Mouse (Mus musculus): Measurements from ENCODE around the gene Rag2. TPM values are rescaled to one million over a fixed set of nuclear protein-coding genes. Genes with fewer than 3 reads are reported as not detected.

The Rag2 gene
- polyA plus RNA-seq, 1 experiment from 2014 or later: 0.11 TPM

- Histone ChIP-seq H3K9me3 (replicated peaks; ENCODE audit: control insufficient read depth, low read length, poor library complexity, severe bottlenecking) (no peaks in the 10 kb centered on the region), H3K36me3 (ENCODE audit: control insufficient read depth, insufficient read depth, low read length) (no peaks in the 10 kb centered on the region), H3K9ac (ENCODE audit: low read depth, low read length) (no peak overlapping the region), H3K4me3 (ENCODE audit: low read depth, low read length) (no peak overlapping the region), H3K4me2 (ENCODE audit: low read length) (no peak overlapping the region), H3K27me3 (ENCODE audit: control insufficient read depth, insufficient read depth, low read depth, low read length) (no peaks in the 10 kb centered on the region), H3K27ac (ENCODE audit: low read length) (no peak overlapping the region), H3K4me1 (ENCODE audit: control insufficient read depth, insufficient read depth, low read length) (0 out of 2 replicates have a peak, but pooled peaks cover 2% of the 10 kb centered on the region)
- WGBS: 20% methylated on average over 9 of the region's 9 CpGs
- peak; percentile 76; the same call in 1 of the 2 replicates for ATAC-seq
These were observed 40.7 kb downstream of the Rag2 start for GRCm38 (mm10) chr2:101665058-101665702.

GRCm38 (mm10) chr2:101665703-101666092 is 41.2 kb downstream of the Rag2 start:
- Histone ChIP-seq H3K9ac (ENCODE audit: low read depth, low read length) (no peak overlapping the region), H3K9me3 (replicated peaks; ENCODE audit: control insufficient read depth, low read length, poor library complexity, severe bottlenecking) (no peaks in the 10 kb centered on the region), H3K4me1 (ENCODE audit: control insufficient read depth, insufficient read depth, low read length) (0 out of 2 replicates have a peak, but pooled peaks cover 2% of the 10 kb centered on the region), H3K4me3 (ENCODE audit: low read depth, low read length) (no peak overlapping the region), H3K27ac (ENCODE audit: low read length) (no peak overlapping the region), H3K4me2 (ENCODE audit: low read length) (no peak overlapping the region), H3K36me3 (ENCODE audit: control insufficient read depth, insufficient read depth, low read length) (no peaks in the 10 kb centered on the region), H3K27me3 (ENCODE audit: control insufficient read depth, insufficient read depth, low read depth, low read length) (no peaks in the 10 kb centered on the region)
- 86% methylated on average over 3 of the region's 3 CpGs for WGBS
- 0 out of 2 replicates have a peak, but pooled peaks have one; percentile 3 for ATAC-seq

- ATAC-seq: no peak
- no peak overlapping the region for H3K4me2 ChIP-seq (ENCODE audit: low read length)
- H3K9ac ChIP-seq (ENCODE audit: low read depth, low read length): no peak overlapping the region
- no peaks in the 10 kb centered on the region for H3K36me3 ChIP-seq (ENCODE audit: control insufficient read depth, insufficient read depth, low read length)
- H3K4me1 ChIP-seq (ENCODE audit: control insufficient read depth, insufficient read depth, low read length): 0 out of 2 replicates have a peak, but pooled peaks cover 2% of the 10 kb centered on the region
- no peaks in the 10 kb centered on the region for H3K9me3 ChIP-seq (replicated peaks; ENCODE audit: control insufficient read depth, low read length, poor library complexity, severe bottlenecking)
- no peaks in the 10 kb centered on the region for H3K27me3 ChIP-seq (ENCODE audit: control insufficient read depth, insufficient read depth, low read depth, low read length)
- no peak overlapping the region for H3K27ac ChIP-seq (ENCODE audit: low read length)
- WGBS: 92% methylated on average over 3 of the region's 3 CpGs
- H3K4me3 ChIP-seq (ENCODE audit: low read depth, low read length): no peak overlapping the region
These were observed 44.2 kb downstream of the Rag2 start for GRCm38 (mm10) chr2:101668751-101669150.

GRCm38 (mm10) chr2:101673547-101673946 is 49.0 kb downstream of the Rag2 start:
- no peaks in the 10 kb centered on the region; the same call in 1 of the 2 replicates for H3K4me1 ChIP-seq (ENCODE audit: control insufficient read depth, insufficient read depth, low read length)
- no peaks in the 10 kb centered on the region for H3K27me3 ChIP-seq (ENCODE audit: control insufficient read depth, insufficient read depth, low read depth, low read length)
- no peak overlapping the region for H3K27ac ChIP-seq (ENCODE audit: low read length)
- WGBS: 76% methylated on average over 3 of the region's 3 CpGs
- H3K4me3 ChIP-seq (ENCODE audit: low read depth, low read length): no peak overlapping the region
- no peak overlapping the region for H3K9ac ChIP-seq (ENCODE audit: low read depth, low read length)
- no peaks in the 10 kb centered on the region for H3K9me3 ChIP-seq (replicated peaks; ENCODE audit: control insufficient read depth, low read length, poor library complexity, severe bottlenecking)
- H3K36me3 ChIP-seq (ENCODE audit: control insufficient read depth, insufficient read depth, low read length): no peaks in the 10 kb centered on the region
- ATAC-seq: no peak
- no peak overlapping the region for H3K4me2 ChIP-seq (ENCODE audit: low read length)

- WGBS: under 1% methylated on average over 68 of the region's 68 CpGs
- ATAC-seq: peak; percentile 91
- peak within 1 kb of the TSS; percentile 60; the same call in 1 of the 2 replicates for H3K27ac ChIP-seq (ENCODE audit: low read length)
- H3K4me1 ChIP-seq (ENCODE audit: control insufficient read depth, insufficient read depth, low read length): peaks cover 10% of the 10 kb centered on the region
- H3K36me3 ChIP-seq (ENCODE audit: control insufficient read depth, insufficient read depth, low read length): no peaks in the 10 kb centered on the region
- H3K4me2 ChIP-seq (ENCODE audit: low read length): peak within 1 kb of the TSS; percentile 80
- H3K27me3 ChIP-seq (ENCODE audit: control insufficient read depth, insufficient read depth, low read depth, low read length): no peaks in the 10 kb centered on the region
- H3K9ac ChIP-seq (ENCODE audit: low read depth, low read length): peak within 1 kb of the TSS; percentile 86
- H3K4me3 ChIP-seq (ENCODE audit: low read depth, low read length): peak within 1 kb of the TSS; percentile 91
- no peaks in the 10 kb centered on the region for H3K9me3 ChIP-seq (replicated peaks; ENCODE audit: control insufficient read depth, low read length, poor library complexity, severe bottlenecking)
These were observed 53.9 kb downstream of the Rag2 start, which contains the start of gene Traf6 for GRCm38 (mm10) chr2:101678236-101679021. Gene Traf6 (plus strand): TSS chr2:101678429.

- no peaks in the 10 kb centered on the region for H3K27me3 ChIP-seq (ENCODE audit: control insufficient read depth, insufficient read depth, low read depth, low read length)
- H3K27ac ChIP-seq (ENCODE audit: low read length): no peak overlapping the region
- H3K36me3 ChIP-seq (ENCODE audit: control insufficient read depth, insufficient read depth, low read length): no peaks in the 10 kb centered on the region
- ATAC-seq: 0 out of 2 replicates have a peak, but pooled peaks have one; percentile 17
- peaks cover 10% of the 10 kb centered on the region for H3K4me1 ChIP-seq (ENCODE audit: control insufficient read depth, insufficient read depth, low read length)
- H3K9me3 ChIP-seq (replicated peaks; ENCODE audit: control insufficient read depth, low read length, poor library complexity, severe bottlenecking): no peaks in the 10 kb centered on the region
- H3K4me2 ChIP-seq (ENCODE audit: low read length): peak overlapping the region; percentile 80
- peak overlapping the region; percentile 86 for H3K9ac ChIP-seq (ENCODE audit: low read depth, low read length)
- H3K4me3 ChIP-seq (ENCODE audit: low read depth, low read length): peak overlapping the region; percentile 91
- under 1% methylated on average over 15 of the region's 15 CpGs for WGBS
These were observed 54.8 kb downstream of the Rag2 start for GRCm38 (mm10) chr2:101679164-101679784.

Other genes with a start within 250 kb of the Rag2 start
- gene Rag1, start 24.8 kb downstream of the Rag2 start, polyA plus RNA-seq (2015; fragmentation: Nextera tagmentation; extraction: Ambion mirVana): 0.13 and 0.16 TPM in 2 replicates
- gene B230118H07Rik, start 24.8 kb downstream of the Rag2 start, polyA plus RNA-seq (2015; fragmentation: Nextera tagmentation; extraction: Ambion mirVana): 48.3 and 50.7 TPM in 2 replicates
- gene Traf6, start 53.7 kb downstream of the Rag2 start, polyA plus RNA-seq (2015; fragmentation: Nextera tagmentation; extraction: Ambion mirVana): 5.2 and 6.8 TPM in 2 replicates